Comparison of ENCODE assay signal across 20 mouse cellular contexts in genomic region chr10:75044459-75044858, GRCm38 (mm10). TPM values are rescaled to one million over a fixed set of nuclear protein-coding genes. Genes with fewer than 3 reads are reported as not detected.
DNase-seq lines count a peak whose midpoint lies in the region; ATAC-seq and TF ChIP-seq lines count a peak whose summit lies in the region.
"Had no signal": no experiment of that assay in that cellular context is flagged by ENCODE, and none has a peak within 500 bp of the region (broad histone marks: within the 10 kb centered on the region; RNA-seq: fewer than 3 reads in every experiment).

No protein-coding gene starts in this region.

- no peak for TF ChIP-seq CTCF in forebrain, postnatal 0 days (IDR thresholded peaks at IDR 0.05; ENCODE audit: low read depth)

- no peak overlapping the region for H3K9ac ChIP-seq in hindbrain, embryonic 12.5 days
- no peak overlapping the region for H3K9ac ChIP-seq in hindbrain, embryonic 16.5 days (ENCODE audit: low read depth, low read length)
- H3K9ac ChIP-seq in intestine, embryonic 16.5 days (ENCODE audit: low read depth, low read length) = no peak overlapping the region
- H3K9ac ChIP-seq in forebrain, postnatal 0 days = no peak overlapping the region
- H3K9ac ChIP-seq: limb, embryonic 15.5 days; stomach, embryonic 15.5 days had no signal

- H3K4me1 ChIP-seq in hindbrain, embryonic 12.5 days = 0 out of 2 replicates have a peak, but pooled peaks cover 5% of the 10 kb centered on the region
- H3K4me1 ChIP-seq in hindbrain, embryonic 16.5 days (ENCODE audit: control insufficient read depth, insufficient read depth, low read depth, low read length) = no peaks in the 10 kb centered on the region
- H3K4me1 ChIP-seq in intestine, embryonic 16.5 days (ENCODE audit: control insufficient read depth, insufficient read depth, low read length) = no peaks in the 10 kb centered on the region
- H3K4me1 ChIP-seq in forebrain, postnatal 0 days (ENCODE audit: insufficient read depth) = no peaks in the 10 kb centered on the region
- H3K4me1 ChIP-seq: limb, embryonic 15.5 days; stomach, embryonic 15.5 days had no signal

- H3K9me3 ChIP-seq in hindbrain, embryonic 12.5 days (replicated peaks) = no peaks in the 10 kb centered on the region
- H3K9me3 ChIP-seq in hindbrain, embryonic 16.5 days (ENCODE audit: control insufficient read depth, low read length) = no peaks in the 10 kb centered on the region
- no peaks in the 10 kb centered on the region for H3K9me3 ChIP-seq in intestine, embryonic 16.5 days (ENCODE audit: control insufficient read depth, low read length)
- no peaks in the 10 kb centered on the region for H3K9me3 ChIP-seq in forebrain, postnatal 0 days (ENCODE audit: low read length)
- H3K9me3 ChIP-seq: limb, embryonic 15.5 days; stomach, embryonic 15.5 days had no signal

- ATAC-seq in hindbrain, embryonic 12.5 days (ENCODE audit: low FRiP score) = peak; percentile 36; the same call in 1 of the 2 replicates
- ATAC-seq in hindbrain, embryonic 16.5 days = no peak
- peak; percentile 36 for ATAC-seq in intestine, embryonic 16.5 days
- ATAC-seq in megakaryocyte progenitor cell, adult 5-6 weeks (replicated peaks; ENCODE audit: poor library complexity) = peak; percentile 21
- no peak for ATAC-seq in inflammation-experienced regulatory T-cells, adult 6 months
- ATAC-seq in forebrain, postnatal 0 days = no peak
- ATAC-seq: hindbrain, postnatal 0 days had no signal

- WGBS in hindbrain, embryonic 12.5 days = 39% methylated on average over 7 of the region's 7 CpGs
- WGBS in hindbrain, embryonic 16.5 days = 51% methylated on average over 7 of the region's 7 CpGs
- WGBS in intestine, embryonic 16.5 days = 28% methylated on average over 7 of the region's 7 CpGs
- WGBS in forebrain, postnatal 0 days = 53% methylated on average over 7 of the region's 7 CpGs

- H3K4me2 ChIP-seq in hindbrain, embryonic 12.5 days (replicated peaks) = no peak overlapping the region
- no peak overlapping the region for H3K4me2 ChIP-seq in hindbrain, embryonic 16.5 days (ENCODE audit: low read length)
- no peak overlapping the region for H3K4me2 ChIP-seq in intestine, embryonic 16.5 days (ENCODE audit: low read depth, low read length)
- no peak overlapping the region for H3K4me2 ChIP-seq in forebrain, postnatal 0 days (ENCODE audit: low read depth)
- H3K4me2 ChIP-seq: limb, embryonic 15.5 days; stomach, embryonic 15.5 days had no signal

- H3K27me3 ChIP-seq in hindbrain, embryonic 12.5 days = no peaks in the 10 kb centered on the region
- H3K27me3 ChIP-seq in hindbrain, embryonic 16.5 days (replicated peaks; ENCODE audit: control insufficient read depth, insufficient read depth, low read length) = no peaks in the 10 kb centered on the region
- no peaks in the 10 kb centered on the region for H3K27me3 ChIP-seq in intestine, embryonic 16.5 days (replicated peaks; ENCODE audit: control insufficient read depth, insufficient read depth, low read length)
- H3K27me3 ChIP-seq in forebrain, postnatal 0 days (ENCODE audit: insufficient read depth, low read length) = no peaks in the 10 kb centered on the region
- H3K27me3 ChIP-seq: limb, embryonic 15.5 days; stomach, embryonic 15.5 days had no signal

- peak; percentile 36 for DNase-seq in ZHBTc4 (ENCODE audit: low read depth, low spot score)
- DNase-seq in forebrain, postnatal 0 days = no peak
- DNase-seq in left cerebral cortex, adult 9 months (ENCODE audit: low spot score in 2 of 2) = no peak
- DNase-seq: cerebellum, postnatal 25 days; gastrocnemius, postnatal 10 days; heart, postnatal 36 days; lung, postnatal 10 days; midbrain, embryonic 14.5 days had no signal

- H3K4me3 ChIP-seq in hindbrain, embryonic 12.5 days = no peak overlapping the region
- no peak overlapping the region for H3K4me3 ChIP-seq in hindbrain, embryonic 16.5 days (ENCODE audit: low read length)
- H3K4me3 ChIP-seq in intestine, embryonic 16.5 days (ENCODE audit: low read length) = no peak overlapping the region
- H3K4me3 ChIP-seq in forebrain, postnatal 0 days (ENCODE audit: low read depth, low read length) = no peak overlapping the region
- H3K4me3 ChIP-seq: limb, embryonic 15.5 days; stomach, embryonic 15.5 days had no signal

- H3K27ac ChIP-seq in hindbrain, embryonic 12.5 days = no peak overlapping the region
- H3K27ac ChIP-seq in hindbrain, embryonic 16.5 days (ENCODE audit: low read depth, low read length) = no peak overlapping the region
- H3K27ac ChIP-seq in intestine, embryonic 16.5 days (ENCODE audit: low read length) = no peak overlapping the region
- no peak overlapping the region for H3K27ac ChIP-seq in forebrain, postnatal 0 days (ENCODE audit: low read depth, low read length)
- H3K27ac ChIP-seq: hindbrain, postnatal 0 days; limb, embryonic 15.5 days; stomach, embryonic 15.5 days had no signal

- peaks cover 7% of the 10 kb centered on the region; the same call in 1 of the 2 replicates for H3K36me3 ChIP-seq in hindbrain, embryonic 12.5 days
- H3K36me3 ChIP-seq in hindbrain, embryonic 16.5 days (ENCODE audit: control insufficient read depth, insufficient read depth, low read length) = peaks cover 5% of the 10 kb centered on the region; the same call in 1 of the 2 replicates
- no peaks in the 10 kb centered on the region for H3K36me3 ChIP-seq in intestine, embryonic 16.5 days (ENCODE audit: control insufficient read depth, insufficient read depth, low read length)
- H3K36me3 ChIP-seq in forebrain, postnatal 0 days (ENCODE audit: insufficient read depth) = peaks cover 27% of the 10 kb centered on the region
- H3K36me3 ChIP-seq: stomach, embryonic 15.5 days had no signal

RNA-seq across cellular contexts. Expression of gene Rab36, which starts 7.6 kb away (rescaled TPM):
- polyA plus RNA-seq in hindbrain, embryonic 12.5 days (2016; fragmentation: Nextera tagmentation; extraction: Ambion mirVana) = 12.3 and 13.3 TPM in 2 replicates
- polyA plus RNA-seq in hindbrain, embryonic 16.5 days (2015; fragmentation: Nextera tagmentation; extraction: Ambion mirVana) = 19.5 and 22.2 TPM in 2 replicates
- polyA plus RNA-seq in intestine, embryonic 16.5 days (2015; fragmentation: Nextera tagmentation; extraction: Ambion mirVana) = 5.2 and 5.5 TPM in 2 replicates
- 0.61 and 0.84 TPM in 2 replicates for total RNA-seq in megakaryocyte progenitor cell, adult 5-6 weeks (2015)
- 0.67 TPM in 1 of 2 replicates, not detected in the other for total RNA-seq in megakaryocyte progenitor cell, adult 5-6 weeks (2017)
- 1 to 10 TPM in 1 of 3 experiments, under 1 TPM in 2; 0.51 to 1.3 (median 0.63) TPM for polyA plus RNA-seq in inflammation-experienced regulatory T-cells, adult 6 months (2017; shearing (Covaris generic))
- 20.1 and 24.4 TPM in 2 replicates for total RNA-seq in forebrain, postnatal 0 days (2014; rRNA removed)
- polyA plus RNA-seq in forebrain, postnatal 0 days (2015; fragmentation: Nextera tagmentation; extraction: Ambion mirVana) = 17.9 and 26.8 TPM in 2 replicates

RNA-seq across cellular contexts. Expression of gene Rsph14, which starts 12.1 kb away (rescaled TPM):
- 0.57 and 0.67 TPM in 2 replicates for polyA plus RNA-seq in hindbrain, embryonic 12.5 days (2016; fragmentation: Nextera tagmentation; extraction: Ambion mirVana)
- 0.49 and 0.81 TPM in 2 replicates for polyA plus RNA-seq in hindbrain, embryonic 16.5 days (2015; fragmentation: Nextera tagmentation; extraction: Ambion mirVana)
- not detected in 2 replicates for polyA plus RNA-seq in intestine, embryonic 16.5 days (2015; fragmentation: Nextera tagmentation; extraction: Ambion mirVana)
- not detected in 2 replicates for total RNA-seq in megakaryocyte progenitor cell, adult 5-6 weeks (2015)
- total RNA-seq in megakaryocyte progenitor cell, adult 5-6 weeks (2017) = 0.96 TPM in 1 of 2 replicates, not detected in the other
- polyA plus RNA-seq in inflammation-experienced regulatory T-cells, adult 6 months (2017; shearing (Covaris generic)) = not detected
- total RNA-seq in forebrain, postnatal 0 days (2014; rRNA removed) = 0.23 and 0.24 TPM in 2 replicates
- 0.90 and 1.1 TPM in 2 replicates for polyA plus RNA-seq in forebrain, postnatal 0 days (2015; fragmentation: Nextera tagmentation; extraction: Ambion mirVana)
- total RNA-seq: gastrocnemius, postnatal 10 days; heart, adult 8-10 months; heart, postnatal 36 days had no signal
- polyA plus RNA-seq: C2C12; embryonic facial prominence, embryonic 11.5 days; kidney, embryonic 14.5 days; limb, embryonic 15.5 days; stomach, embryonic 15.5 days had no signal

RNA-seq across cellular contexts. Expression of gene Bcr, which starts 15.9 kb away (rescaled TPM):
- 11.4 and 14.0 TPM in 2 replicates for polyA plus RNA-seq in hindbrain, embryonic 12.5 days (2016; fragmentation: Nextera tagmentation; extraction: Ambion mirVana)
- 11.5 and 13.6 TPM in 2 replicates for polyA plus RNA-seq in hindbrain, embryonic 16.5 days (2015; fragmentation: Nextera tagmentation; extraction: Ambion mirVana)
- 18.5 and 20.1 TPM in 2 replicates for polyA plus RNA-seq in intestine, embryonic 16.5 days (2015; fragmentation: Nextera tagmentation; extraction: Ambion mirVana)
- 18.1 and 18.6 TPM in 2 replicates for total RNA-seq in megakaryocyte progenitor cell, adult 5-6 weeks (2015)
- total RNA-seq in megakaryocyte progenitor cell, adult 5-6 weeks (2017) = 23.0 and 28.2 TPM in 2 replicates
- polyA plus RNA-seq in inflammation-experienced regulatory T-cells, adult 6 months (2017; shearing (Covaris generic)) = 1 to 10 TPM; 5.5 to 9.0 (median 6.4) TPM
- 44.9 and 49.6 TPM in 2 replicates for total RNA-seq in forebrain, postnatal 0 days (2014; rRNA removed)
- 6.9 and 10.1 TPM in 2 replicates for polyA plus RNA-seq in forebrain, postnatal 0 days (2015; fragmentation: Nextera tagmentation; extraction: Ambion mirVana)

Comparison
In these comparisons a context has a peak if more than half of its experiments do, and no peak if none do; other contexts are left out.
1. ATAC-seq: peak in hindbrain, embryonic 12.5 days (single experiment), intestine, embryonic 16.5 days (single experiment) and megakaryocyte progenitor cell, adult 5-6 weeks (single experiment); none in hindbrain, embryonic 16.5 days (single experiment), inflammation-experienced regulatory T-cells, adult 6 months (single experiment) and forebrain, postnatal 0 days (single experiment).